Mouse (Mus musculus) embryo, embryonic 10.5 days (tissue): Measurements from ENCODE around the gene Mycbp2.

ENCODE experiments used
- DNase-seq: peaks from one replicate; pipeline ENCODE4 v3.0.0-alpha.2; 2015; ENCODE audit warnings: low spot score

The Mycbp2 gene

GRCm38 (mm10) chr14:103072731-103073130, 273.9 kb downstream of the Mycbp2 start:
- DNase-seq = no peak

GRCm38 (mm10) chr14:103071471-103071870, 275.1 kb downstream of the Mycbp2 start:
- no peak for DNase-seq

GRCm38 (mm10) chr14:103070790-103071189, 275.8 kb downstream of the Mycbp2 start:
- DNase-seq = peak; percentile 10

- peak; percentile 97 for DNase-seq
These were observed 276.6 kb downstream of the Mycbp2 start, which contains the start of gene Cln5 for GRCm38 (mm10) chr14:103069864-103070611. Gene Cln5 (plus strand): TSS chr14:103070216.

- DNase-seq = peak; percentile 6
These were observed 277.1 kb downstream of the Mycbp2 start for GRCm38 (mm10) chr14:103069465-103069863.

- DNase-seq = peak; percentile 87
These were observed 281.1 kb downstream of the Mycbp2 start for GRCm38 (mm10) chr14:103065294-103066167.
